Mouse (Mus musculus) cerebellum, adult 2 months (tissue): Measurements from ENCODE around the gene Kcnb1.

ENCODE experiments used
- CTCF ChIP-seq: fragments of 200-500 bp; IDR thresholded peaks from 2 replicates; pipeline ENCODE4 v1.5.1; 2011; ENCODE audit warnings: low read depth, mild to moderate bottlenecking, control low read depth, low read length, moderate library complexity, borderline replicate concordance; ENCODE audit not compliant: insufficient read depth
- POLR2A ChIP-seq: fragments of 200-500 bp; IDR thresholded peaks from 2 replicates; pipeline ENCODE4 v1.6.1; 2011; ENCODE audit warnings: low read length, control low read depth, borderline replicate concordance; ENCODE audit not compliant: insufficient read depth

DNA sequence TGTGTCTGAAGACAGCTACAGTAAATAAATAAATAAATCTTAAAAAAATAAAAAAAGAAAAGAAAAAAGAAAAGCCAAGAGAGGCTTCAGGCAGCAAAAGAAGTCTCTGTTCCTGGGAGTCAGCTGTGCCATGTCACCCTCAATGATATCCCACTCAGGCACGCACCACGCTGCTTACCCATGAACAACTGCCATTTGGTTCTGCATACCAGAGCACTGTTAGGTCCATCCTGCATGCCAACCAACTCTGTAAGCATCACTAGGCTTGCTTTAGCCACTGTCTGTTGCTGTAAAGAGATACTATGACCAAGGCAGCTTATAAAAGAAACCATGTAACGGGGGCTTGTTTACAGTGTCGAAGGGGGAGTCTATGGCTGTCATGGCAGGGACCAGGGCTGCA is 113.6 kb downstream of the Kcnb1 start:
- no peak for TF ChIP-seq CTCF
- TF ChIP-seq POLR2A, result no peak
